Mouse (Mus musculus) bone marrow, adult 2 months (tissue): ENCODE data around the gene Dvl2.

Experiments used
- CTCF ChIP-seq: fragments of 200-500 bp; IDR thresholded peaks from 2 replicates; pipeline ENCODE4 v1.5.1; 2011; ENCODE audit warnings: low read length, control low read depth; ENCODE audit not compliant: control insufficient read depth, insufficient read depth
- POLR2A ChIP-seq: fragments of 200-500 bp; IDR thresholded peaks from 2 replicates; pipeline ENCODE4 v1.6.1; 2011; ENCODE audit warnings: low read depth, mild to moderate bottlenecking, control low read depth, low read length, borderline replicate concordance; ENCODE audit not compliant: control insufficient read depth

DNA sequence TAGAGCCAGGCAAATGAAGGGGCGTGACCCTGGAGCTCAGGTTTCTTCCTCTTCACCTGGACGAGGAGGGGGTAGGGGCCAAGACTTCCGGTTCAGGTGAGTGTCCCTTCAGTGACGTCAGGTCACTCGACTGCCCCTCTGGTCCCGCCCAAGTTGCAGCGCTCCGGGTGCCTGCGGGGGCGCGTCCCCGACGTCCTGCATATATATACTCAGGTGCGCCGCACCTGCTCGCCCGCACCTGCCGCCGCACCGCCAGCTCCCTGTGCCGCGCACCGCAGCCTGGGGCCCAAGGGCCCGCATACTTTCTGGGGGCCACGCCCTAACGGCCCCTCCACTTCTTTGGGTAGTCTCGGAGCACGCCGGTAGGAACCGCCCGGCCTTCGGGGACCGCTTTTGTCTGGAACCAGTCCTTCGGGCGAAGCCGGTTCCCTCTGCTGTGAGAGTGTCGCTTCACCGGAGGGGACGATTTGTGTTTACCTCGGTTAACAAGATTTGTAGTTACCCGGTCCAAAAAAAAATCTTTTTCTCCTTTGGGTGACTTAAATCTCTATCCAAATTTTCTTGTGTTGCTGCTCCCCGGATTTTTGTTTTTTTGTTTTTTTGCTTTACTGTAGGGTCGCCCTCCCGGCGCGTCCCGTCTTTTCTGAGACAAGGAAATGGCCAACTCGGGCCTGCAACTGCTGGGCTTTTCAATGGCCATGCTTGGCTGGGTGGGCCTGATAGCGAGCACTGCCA, 35.0 kb upstream of the Dvl2 start:
- no peak for TF ChIP-seq CTCF
- TF ChIP-seq POLR2A: no peak
